16 mouse cellular contexts compared by ENCODE assay signal in the genomic region with DNA sequence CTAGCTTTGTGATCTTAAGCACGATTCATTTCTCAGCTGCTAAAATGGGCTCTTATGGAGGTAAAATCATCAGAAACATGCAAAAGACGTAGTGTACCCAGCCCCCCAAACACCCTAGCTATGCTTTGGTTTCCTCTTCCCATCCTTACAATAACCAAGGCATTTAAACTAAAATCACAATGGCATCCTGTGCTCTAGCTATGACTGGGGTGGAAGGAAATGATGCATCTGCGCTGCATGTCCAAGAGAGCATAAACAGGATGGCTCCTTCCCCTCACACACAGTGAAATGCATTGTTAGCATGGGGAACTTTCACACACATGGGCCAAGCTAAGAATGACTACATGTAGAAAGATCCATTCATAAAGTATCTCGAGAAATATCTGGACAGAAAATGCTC. TPM values are rescaled to one million over a fixed set of nuclear protein-coding genes. Genes with fewer than 3 reads are reported as not detected.
A peak's percentile ranks its signal among the peaks of the same experiment; 100 is the strongest.
DNase-seq lines count a peak whose midpoint lies in the region; ATAC-seq and TF ChIP-seq lines count a peak whose summit lies in the region.
"Had no signal": no experiment of that assay in that cellular context is flagged by ENCODE, and none has a peak within 500 bp of the region (broad histone marks: within the 10 kb centered on the region; RNA-seq: fewer than 3 reads in every experiment).

No protein-coding gene starts in this region.

- no peaks in the 10 kb centered on the region for H3K9me3 ChIP-seq in kidney, postnatal 0 days (replicated peaks; ENCODE audit: low read length)
- no peaks in the 10 kb centered on the region for H3K9me3 ChIP-seq in heart, postnatal 0 days (replicated peaks; ENCODE audit: control insufficient read depth, low read length)
- H3K9me3 ChIP-seq: limb, embryonic 13.5 days had no signal

- no peak overlapping the region for H3K4me2 ChIP-seq in kidney, postnatal 0 days (ENCODE audit: low read length)
- H3K4me2 ChIP-seq in heart, postnatal 0 days (ENCODE audit: low read depth, low read length) = no peak overlapping the region
- H3K4me2 ChIP-seq: limb, embryonic 13.5 days had no signal

- H3K36me3 ChIP-seq in kidney, postnatal 0 days (ENCODE audit: insufficient read depth, low read length) = no peaks in the 10 kb centered on the region
- H3K36me3 ChIP-seq in heart, postnatal 0 days (replicated peaks; ENCODE audit: control insufficient read depth, insufficient read depth, low read length) = no peaks in the 10 kb centered on the region
- H3K36me3 ChIP-seq: limb, embryonic 13.5 days had no signal

- intact Hi-C loops in heart, postnatal 36 days (cut with DNase I) = no loop called here

- no peak overlapping the region for H3K27ac ChIP-seq in kidney, postnatal 0 days
- peak overlapping the region; percentile 39; the same call in 1 of the 2 replicates for H3K27ac ChIP-seq in heart, postnatal 0 days (ENCODE audit: low read depth)
- H3K27ac ChIP-seq: hindbrain, postnatal 0 days; layer of hippocampus, adult 2 months; limb, embryonic 13.5 days had no signal

- no peak overlapping the region for H3K4me3 ChIP-seq in kidney, postnatal 0 days (replicated peaks; ENCODE audit: low read depth, low read length)
- no peak overlapping the region for H3K4me3 ChIP-seq in heart, postnatal 0 days (ENCODE audit: low read depth, low read length)
- H3K4me3 ChIP-seq: layer of hippocampus, adult 2 months; limb, embryonic 13.5 days had no signal

- peak; percentile 91 for DNase-seq in heart, adult 11 months
- no peak for DNase-seq in heart, postnatal 36 days
- DNase-seq in kidney, postnatal 0 days (ENCODE audit: low spot score) = peak; percentile 57
- DNase-seq in kidney, postnatal 10 days = no peak
- DNase-seq in heart, postnatal 0 days (ENCODE audit: low spot score) = peak; percentile 46
- DNase-seq in lung, postnatal 36 days = peak; percentile 59
- no peak for DNase-seq in frontal cortex, postnatal 14 days (ENCODE audit: low spot score in 2 of 2)
- no peak for DNase-seq in thymus, postnatal 10 days (ENCODE audit: low spot score in 2 of 2)
- DNase-seq: cerebellum, adult 9-10 months; midbrain, embryonic 14.5 days; right cerebral cortex, postnatal 14 days; thymus, adult 2 months had no signal

- no peak for TF ChIP-seq CTCF in kidney, postnatal 0 days (IDR thresholded peaks at IDR 0.05; ENCODE audit: low read depth)
- no peak for TF ChIP-seq CTCF in heart, postnatal 0 days (IDR thresholded peaks at IDR 0.05; ENCODE audit: low read depth)

- no peaks in the 10 kb centered on the region for H3K4me1 ChIP-seq in kidney, postnatal 0 days (replicated peaks; ENCODE audit: insufficient read depth, low read length)
- no peaks in the 10 kb centered on the region for H3K4me1 ChIP-seq in heart, postnatal 0 days (ENCODE audit: control insufficient read depth, insufficient read depth)
- H3K4me1 ChIP-seq: limb, embryonic 13.5 days had no signal

- H3K27me3 ChIP-seq in kidney, postnatal 0 days (ENCODE audit: insufficient read depth, low read length) = no peaks in the 10 kb centered on the region
- no peaks in the 10 kb centered on the region for H3K27me3 ChIP-seq in heart, postnatal 0 days (ENCODE audit: control insufficient read depth, insufficient read depth, low read length)
- H3K27me3 ChIP-seq: limb, embryonic 13.5 days had no signal

- WGBS in kidney, postnatal 0 days = 71% methylated on average over 4 of the region's 4 CpGs
- 43% methylated on average over 4 of the region's 4 CpGs for WGBS in heart, postnatal 0 days

- ATAC-seq in kidney, postnatal 0 days (replicated peaks; ENCODE audit: low FRiP score, low read depth) = no peak
- ATAC-seq in heart, postnatal 0 days (ENCODE audit: insufficient read depth, low read depth) = peak; percentile 74
- ATAC-seq: hindbrain, postnatal 0 days had no signal

- no peak overlapping the region for H3K9ac ChIP-seq in kidney, postnatal 0 days (ENCODE audit: low read depth, low read length)
- H3K9ac ChIP-seq in heart, postnatal 0 days (replicated peaks; ENCODE audit: low read depth, low read length) = no peak overlapping the region
- H3K9ac ChIP-seq: limb, embryonic 13.5 days had no signal

- peak; percentile 91 for TF ChIP-seq EP300 in heart, postnatal 0 days (IDR thresholded peaks at IDR 0.05; ENCODE audit: low read depth)

RNA-seq across cellular contexts. Expression of a gene that starts 40.3 kb away (rescaled TPM):
- 1 to 10 TPM; 5.7 to 8.0 TPM for total RNA-seq in heart, postnatal 36 days (2021)
- 81.7 and 82.9 TPM in 2 replicates for polyA plus RNA-seq in kidney, postnatal 0 days (2015; fragmentation: Nextera tagmentation; extraction: Ambion mirVana)
- total RNA-seq in heart, postnatal 0 days (2014; rRNA removed; ENCODE audit: low replicate concordance) = 8.0 and 17.1 TPM in 2 replicates
- polyA plus RNA-seq in heart, postnatal 0 days (2015; fragmentation: Nextera tagmentation; extraction: Ambion mirVana) = 10.6 and 10.8 TPM in 2 replicates
- total RNA-seq: granulocyte monocyte progenitor cell, adult 5-6 weeks had no signal

Comparison
In these comparisons a context has a peak if more than half of its experiments do, and no peak if none do; other contexts are left out.
1. DNase-seq: peak in heart, adult 11 months (single experiment), kidney, postnatal 0 days (single experiment), heart, postnatal 0 days (single experiment) and lung, postnatal 36 days (single experiment); none in heart, postnatal 36 days (0 of 2), kidney, postnatal 10 days (single experiment), frontal cortex, postnatal 14 days (0 of 2) and thymus, postnatal 10 days (0 of 2).